Mouse (Mus musculus) bone marrow, adult 2 months (tissue): ENCODE data around the gene Pcnx.

Experiments
- CTCF ChIP-seq: fragments of 200-500 bp; IDR thresholded peaks from 2 replicates; pipeline ENCODE4 v1.5.1; 2011; ENCODE audit warnings: low read length, control low read depth; ENCODE audit not compliant: control insufficient read depth, insufficient read depth
- POLR2A ChIP-seq: fragments of 200-500 bp; IDR thresholded peaks from 2 replicates; pipeline ENCODE4 v1.6.1; 2011; ENCODE audit warnings: low read depth, mild to moderate bottlenecking, control low read depth, low read length, borderline replicate concordance; ENCODE audit not compliant: control insufficient read depth

DNA sequence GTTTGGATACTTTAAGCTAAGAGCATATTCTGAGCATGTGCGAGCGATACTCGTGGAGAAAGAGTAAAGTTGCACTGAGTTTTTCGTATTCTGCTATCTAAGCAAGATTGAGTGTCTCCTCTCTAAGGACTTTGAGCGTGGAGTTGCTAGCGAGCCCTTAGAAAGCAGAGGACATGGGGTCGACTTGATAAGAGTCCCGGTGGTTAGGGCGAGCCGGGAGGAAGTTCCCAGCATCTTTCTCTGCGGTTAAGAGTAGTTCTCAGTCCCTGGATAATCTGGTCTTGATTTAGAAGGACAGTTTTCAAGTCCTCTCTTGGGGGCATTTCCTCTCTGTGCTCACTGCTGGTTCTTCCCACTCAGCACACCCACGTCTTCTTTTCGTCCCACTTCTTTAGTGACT, 15.3 kb upstream of the Pcnx start:
- TF ChIP-seq POLR2A: no peak
- no peak for TF ChIP-seq CTCF
